Mouse (Mus musculus) mouse embryonic stem cell (cell line): ENCODE results near the gene Olfr649.

Source experiments
- in situ Hi-C, 2 experiments: fragments of 300-500 bp; cut with MboI; formaldehyde crosslinking; loops; 1 replicate in 1 of 2; 3 replicates in 1 of 2; pipeline ENCODE4 v1.14.3; 2019 to 2020; ENCODE audit warnings: low sequenced_read_pairs in 2 of 2, low pct_unique_long_range_greater_than_20kb in 1 of 2, mixed read lengths in 1 of 2; ENCODE audit not compliant: unreplicated experiment in 1 of 2

The Olfr649 gene

DNA sequence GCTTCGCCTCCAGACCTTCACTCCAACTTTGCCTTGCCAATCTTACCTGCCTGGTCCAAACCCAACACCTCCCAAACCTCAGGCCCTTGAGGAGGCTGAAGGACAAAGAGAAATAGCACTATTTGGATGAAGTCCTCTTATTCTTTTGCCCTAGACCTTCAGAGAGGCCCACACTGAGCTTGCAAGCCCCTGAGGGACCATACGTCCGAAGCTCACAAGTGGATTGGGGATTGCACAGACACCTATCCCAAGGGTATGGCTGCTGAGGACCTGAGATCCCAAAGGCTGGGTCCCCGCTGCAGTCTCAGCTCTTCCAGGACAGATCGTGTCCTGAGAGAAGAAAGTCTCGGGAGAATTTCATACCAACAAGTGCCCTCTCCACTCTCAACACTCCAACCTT, at the start of gene Olfr649:
Olfr649 (minus strand) TSS at position 101 of the 400 bp plus-strand sequence.
- in situ Hi-C loops = loop anchor here in 1 of 2 experiments (25.0 kb wide), 1 partner anchor 416 kb away; the partner anchor contains the start of genes Olfr655, Olfr656 and Olfr657

DNA sequence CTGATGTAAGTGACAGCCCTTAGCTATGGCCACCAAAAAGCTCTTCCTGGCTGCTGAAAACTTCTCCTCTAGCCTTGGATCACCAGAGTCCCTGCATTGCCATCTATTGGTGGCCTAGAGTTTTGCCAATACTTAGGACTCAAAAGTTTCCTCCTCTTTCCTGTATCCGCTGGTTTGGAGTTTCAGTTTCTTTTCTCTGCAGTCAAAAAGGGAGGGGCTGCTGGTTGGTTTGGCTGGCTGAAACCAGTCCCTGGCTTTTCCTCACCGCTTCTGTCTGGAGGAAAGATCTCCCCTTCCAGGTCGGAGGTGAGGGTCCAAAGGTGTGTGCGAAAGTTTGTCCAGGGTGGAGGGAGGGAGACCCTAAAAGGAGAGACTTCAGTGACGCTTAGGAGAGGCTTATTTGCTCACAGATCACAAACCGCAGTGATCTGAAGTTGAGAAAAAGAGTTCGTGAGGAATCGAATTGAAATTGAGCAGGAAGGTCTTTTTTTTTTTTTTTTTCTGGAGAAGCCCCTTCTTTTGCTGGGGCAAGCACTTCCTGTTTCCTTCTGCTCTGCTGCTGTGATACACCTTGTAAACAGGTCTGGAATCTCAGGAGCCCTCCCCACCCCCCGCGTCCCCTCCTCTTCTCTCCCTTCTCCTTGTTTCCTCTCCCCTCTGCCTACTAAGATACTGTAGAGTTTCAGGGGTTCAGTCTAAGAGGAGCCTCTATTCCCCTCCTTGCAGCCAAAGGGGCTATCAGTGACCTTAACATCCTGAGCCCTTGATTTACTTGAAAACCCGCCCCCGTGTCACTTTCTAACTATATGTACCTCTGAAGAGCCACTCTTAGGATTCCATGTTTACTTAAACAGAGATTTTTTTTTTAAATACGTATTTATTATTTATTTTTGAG, 48.7 kb upstream of the Olfr649 start, which contains the start of gene Trim34a:
Trim34a (plus strand) TSS at position 171 of the 895 bp plus-strand sequence.
- in situ Hi-C loops = loop anchor here in 1 of 2 experiments (25.0 kb wide), 1 partner anchor 1143 kb away; the partner anchor contains the start of gene Gm5901

DNA sequence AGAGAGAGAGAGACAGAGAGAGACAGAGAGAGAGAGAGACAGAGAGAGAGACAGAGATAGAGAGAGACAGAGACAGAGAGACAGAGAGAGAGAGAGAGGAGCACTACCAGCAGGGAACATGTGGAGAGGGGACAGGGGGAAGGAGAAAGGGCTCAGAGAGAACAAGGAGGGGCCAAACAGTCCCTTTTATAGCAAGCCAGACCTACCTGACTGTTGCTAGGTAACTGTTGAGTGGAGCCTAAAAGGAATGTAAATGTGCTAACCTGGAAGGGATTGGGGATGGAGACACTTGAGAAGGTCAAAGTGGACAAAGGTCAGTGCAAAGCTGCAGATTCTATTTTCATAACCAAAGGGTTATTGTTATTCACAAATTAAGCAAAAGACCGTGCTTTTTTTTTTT, 47.8 kb upstream of the Olfr649 start:
- in situ Hi-C loops = loop anchor here in 1 of 2 experiments (25.0 kb wide), 1 partner anchor 1144 kb away; the partner anchor contains the start of gene Gm5901

DNA sequence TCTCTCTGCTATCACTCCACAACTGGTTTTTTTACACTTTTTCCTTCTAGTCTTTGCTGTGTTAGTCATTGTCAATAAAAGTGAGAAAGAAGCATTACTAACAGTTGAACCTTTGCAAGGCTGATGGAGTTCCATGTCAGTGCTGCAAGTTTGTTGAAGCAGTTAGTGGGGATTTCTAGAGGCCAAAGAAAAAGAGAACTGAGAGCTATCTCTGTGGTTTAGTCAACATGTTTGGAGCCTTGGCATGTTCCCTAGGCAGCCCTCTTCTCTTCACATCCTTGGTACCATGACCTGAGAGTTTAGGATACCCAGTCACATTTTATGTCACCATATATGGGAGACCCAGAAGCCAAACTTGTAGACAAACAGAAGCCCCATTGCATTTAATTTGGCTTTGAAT, 45.1 kb upstream of the Olfr649 start:
- in situ Hi-C loops = loop anchor here in 1 of 2 experiments (25.0 kb wide), 1 partner anchor 1146 kb away; the partner anchor contains the start of gene Gm5901

DNA sequence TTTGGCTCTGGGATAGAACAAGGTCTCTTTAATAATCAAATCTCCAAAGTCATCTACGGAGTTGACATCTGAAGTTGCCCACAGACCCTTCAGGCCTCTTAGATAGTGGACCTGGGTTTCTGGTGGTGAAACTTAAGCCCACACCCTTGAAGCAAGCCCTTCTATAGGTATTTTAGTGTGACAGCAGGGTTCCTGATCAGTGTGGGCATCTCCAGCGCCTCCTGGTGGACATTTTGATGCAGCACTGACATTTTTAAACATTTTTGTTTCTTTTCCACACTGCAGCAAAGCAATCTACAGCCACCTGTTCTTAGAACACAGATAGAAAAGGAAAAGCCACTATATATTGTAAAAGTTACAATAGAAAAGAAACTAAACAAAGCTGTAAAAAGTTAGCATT, 35.4 kb upstream of the Olfr649 start:
- in situ Hi-C loops = loop anchor here in 1 of 2 experiments (25.0 kb wide), 1 partner anchor 1156 kb away; the partner anchor contains the start of gene Gm5901

DNA sequence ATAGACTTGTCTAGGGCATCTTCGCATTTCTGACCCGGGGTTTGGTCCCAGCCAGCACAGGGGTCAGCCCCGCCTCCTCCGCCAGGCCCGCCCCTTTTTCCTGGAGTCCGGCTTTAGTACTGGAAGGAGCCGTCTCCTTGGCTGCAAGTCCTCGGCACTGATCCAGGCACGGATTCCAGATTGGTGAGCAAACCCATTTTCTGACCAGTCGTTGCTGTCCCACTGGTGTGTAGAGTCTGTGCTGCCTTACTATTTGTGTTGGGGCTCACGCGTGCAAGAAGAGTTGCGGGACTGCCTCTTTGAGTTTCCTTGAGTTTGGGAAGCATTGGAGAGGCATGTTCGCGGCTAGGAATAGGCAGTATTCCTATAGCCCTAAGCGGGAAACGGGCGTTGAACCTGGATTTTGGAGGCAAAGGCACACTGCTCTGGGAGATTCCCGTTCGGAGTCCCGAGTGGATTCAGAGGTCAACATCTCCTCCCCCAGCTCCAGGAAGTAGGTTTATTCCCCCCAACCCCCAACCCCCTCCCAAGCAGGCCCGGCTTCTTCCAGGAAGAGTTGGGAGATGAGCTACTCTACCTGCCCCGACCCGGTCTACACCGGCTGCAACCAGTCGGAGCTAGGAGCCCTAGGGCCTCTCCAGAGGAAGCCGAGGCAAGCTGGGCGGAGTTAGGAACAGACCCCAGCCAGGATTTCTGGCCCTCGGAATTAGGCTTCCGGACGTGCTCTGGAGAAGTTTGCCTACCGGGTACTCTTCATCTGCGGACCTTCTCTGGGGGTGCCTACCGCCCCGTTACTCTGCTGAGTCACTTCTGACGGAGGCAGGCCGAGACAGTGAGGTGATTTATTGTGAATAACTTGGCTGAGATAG, 23.1 kb upstream of the Olfr649 start, which contains the start of gene Trim6:
Trim6 (plus strand) TSS at position 93 of the 869 bp plus-strand sequence.
- in situ Hi-C loops = no loop called here

DNA sequence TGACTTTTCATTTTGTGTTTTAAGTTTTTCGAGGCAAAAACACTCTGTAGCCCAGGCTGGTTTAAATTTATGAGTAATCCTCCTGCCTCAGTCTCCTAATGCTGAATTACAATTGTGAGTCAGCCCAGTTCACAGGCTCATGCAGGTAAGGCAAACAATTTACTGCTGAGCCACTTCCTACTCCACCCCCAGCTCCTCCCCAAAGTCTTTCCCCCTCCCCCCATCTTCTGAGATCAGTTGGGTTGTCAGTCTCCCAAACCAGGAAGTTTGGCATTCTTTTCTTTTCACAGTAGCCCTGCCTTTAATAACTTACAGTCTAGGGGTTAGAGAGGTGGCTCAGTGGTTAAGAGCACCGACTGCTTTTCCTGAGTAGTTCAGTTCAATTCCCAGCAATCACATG, 22.1 kb upstream of the Olfr649 start:
- in situ Hi-C loops = no loop called here

DNA sequence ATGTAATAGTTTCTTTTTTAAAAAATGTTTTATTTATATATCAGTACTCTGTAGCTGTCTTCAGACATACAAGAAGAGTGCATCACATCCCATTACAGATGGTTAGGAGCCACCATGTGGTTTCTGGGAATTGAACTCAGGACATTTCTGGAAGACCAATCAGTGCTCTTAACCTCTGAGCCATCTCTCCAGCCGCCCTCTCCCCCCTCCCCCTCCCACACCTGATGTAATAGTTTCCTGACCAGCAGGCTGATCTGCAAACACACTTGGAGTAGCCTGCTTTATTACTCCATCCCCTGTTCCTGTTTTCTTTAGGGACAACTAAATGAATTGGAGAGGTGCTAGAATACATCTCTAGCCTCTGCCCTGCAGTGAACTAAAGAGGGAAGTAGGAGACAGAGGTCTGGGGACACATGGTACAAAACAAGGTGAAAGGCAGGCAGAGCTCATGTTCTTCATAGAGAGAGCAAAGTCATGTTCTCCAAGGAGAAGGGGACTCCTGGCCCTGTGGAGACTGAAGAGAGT, 20.3 kb upstream of the Olfr649 start:
- in situ Hi-C loops = no loop called here

DNA sequence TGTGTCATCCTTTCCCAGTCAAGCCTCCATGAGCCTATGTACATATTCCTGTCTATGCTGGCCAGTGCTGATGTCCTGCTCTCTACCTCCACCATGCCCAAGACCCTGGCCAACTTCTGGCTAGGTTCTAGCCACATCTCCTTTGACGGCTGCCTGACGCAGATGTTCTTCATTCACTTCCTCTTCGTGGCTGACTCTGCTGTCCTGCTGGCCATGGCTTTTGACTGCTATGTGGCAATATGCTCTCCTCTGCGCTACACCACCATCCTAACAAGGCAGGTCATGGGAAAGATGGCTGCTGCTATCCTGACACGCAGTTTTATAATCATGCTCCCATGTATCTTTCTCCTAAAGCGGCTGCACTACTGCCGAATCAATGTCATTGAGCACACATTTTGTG, 10.4 kb upstream of the Olfr649 start:
- in situ Hi-C loops = loop anchor here in 1 of 2 experiments (10.0 kb wide), 1 partner anchor 389 kb away; no protein-coding TSS in a partner anchor

DNA sequence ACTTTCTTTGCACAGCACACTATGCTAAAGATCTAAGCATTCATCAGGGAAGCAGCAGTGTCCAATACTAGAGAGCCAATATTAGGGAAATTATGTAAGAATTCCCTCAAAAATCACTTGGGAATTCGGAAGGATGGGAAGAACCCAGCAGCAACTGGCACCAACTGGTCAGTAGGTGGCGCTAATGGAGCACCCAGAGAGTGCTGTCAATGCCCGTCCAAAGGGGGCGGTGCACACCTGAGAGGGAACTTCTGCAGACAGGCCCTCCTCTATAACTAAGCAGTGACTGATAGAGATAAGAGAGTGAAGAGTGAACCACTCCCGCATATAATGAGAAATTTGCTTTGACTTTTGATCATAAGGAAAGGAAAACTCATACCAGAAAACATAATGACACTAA, 4.0 kb upstream of the Olfr649 start:
- in situ Hi-C loops = loop anchor here (10.0 to 25.0 kb wide), 2 partner anchors 395 to 412 kb away; partner anchors contain the start of genes Olfr655 (in 1 of the 2), Olfr656 (in 1 of the 2) and Olfr657 (in 1 of the 2)

DNA sequence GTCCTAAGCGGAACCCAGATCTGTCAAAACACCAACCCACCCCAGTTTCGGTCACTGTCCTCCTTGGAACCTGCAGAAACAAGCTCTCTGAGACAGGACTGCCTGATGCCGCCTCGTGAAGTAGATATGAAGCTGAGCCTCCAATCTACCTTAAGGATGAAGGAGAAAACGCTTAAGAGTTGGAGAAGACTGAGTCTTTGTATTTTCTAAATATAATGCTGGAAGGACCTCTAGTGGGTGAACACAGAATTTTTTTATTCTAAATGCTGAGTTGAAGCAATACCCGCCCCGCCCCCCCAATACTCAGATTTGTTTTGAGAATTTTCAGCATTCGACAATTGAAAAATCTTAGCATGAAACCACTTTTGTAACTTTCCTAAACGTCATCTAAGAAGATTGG, 4.5 kb downstream of the Olfr649 start:
- in situ Hi-C loops = loop anchor here in 1 of 2 experiments (25.0 kb wide), 1 partner anchor 421 kb away; the partner anchor contains the start of genes Olfr655, Olfr656 and Olfr657

DNA sequence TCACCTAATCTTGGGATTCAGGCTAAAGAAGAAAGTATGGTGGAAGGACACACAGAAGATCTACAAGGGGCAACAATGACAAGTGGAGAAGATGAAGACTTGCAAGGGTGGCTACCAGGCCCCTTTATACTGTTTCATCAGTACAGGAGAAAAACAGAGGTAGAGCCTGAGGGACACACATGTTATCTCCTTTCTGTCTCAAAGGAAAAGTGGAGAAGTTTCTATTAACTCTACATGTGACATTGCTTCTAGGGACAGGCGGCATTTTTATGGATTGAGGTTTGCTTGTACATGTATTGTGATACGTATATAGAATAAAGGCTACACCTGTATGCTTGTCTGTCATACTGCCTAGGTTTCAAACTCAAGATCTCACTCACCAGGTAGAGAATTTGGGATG, 12.5 kb downstream of the Olfr649 start, which contains the start of gene Olfr648:
Olfr648 (minus strand) TSS at position 101 of the 400 bp plus-strand sequence.
- in situ Hi-C loops = loop anchor here in 1 of 2 experiments (25.0 kb wide), 1 partner anchor 429 kb away; the partner anchor contains the start of genes Olfr655, Olfr656 and Olfr657

DNA sequence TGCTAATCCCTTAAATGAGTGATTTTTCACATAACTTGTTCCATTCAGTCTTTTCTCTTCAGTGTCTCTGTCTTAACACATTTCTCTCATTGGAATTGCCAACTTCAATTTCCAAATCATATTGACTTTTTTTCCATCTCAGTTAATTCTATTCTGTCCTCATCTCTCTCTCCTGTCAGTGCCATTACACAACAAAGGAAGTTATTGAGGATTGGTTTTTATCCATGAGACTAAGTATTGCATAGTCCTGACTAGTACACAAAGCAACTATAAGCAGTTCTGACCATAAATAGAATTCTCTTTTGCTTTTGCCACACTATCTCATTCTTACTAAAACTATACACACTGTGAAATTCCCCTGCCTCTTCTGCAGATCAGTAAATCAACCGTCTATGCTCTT, 16.7 kb downstream of the Olfr649 start:
- in situ Hi-C loops = loop anchor here in 1 of 2 experiments (25.0 kb wide), 1 partner anchor 433 kb away; the partner anchor contains the start of genes Olfr655, Olfr656 and Olfr657

DNA sequence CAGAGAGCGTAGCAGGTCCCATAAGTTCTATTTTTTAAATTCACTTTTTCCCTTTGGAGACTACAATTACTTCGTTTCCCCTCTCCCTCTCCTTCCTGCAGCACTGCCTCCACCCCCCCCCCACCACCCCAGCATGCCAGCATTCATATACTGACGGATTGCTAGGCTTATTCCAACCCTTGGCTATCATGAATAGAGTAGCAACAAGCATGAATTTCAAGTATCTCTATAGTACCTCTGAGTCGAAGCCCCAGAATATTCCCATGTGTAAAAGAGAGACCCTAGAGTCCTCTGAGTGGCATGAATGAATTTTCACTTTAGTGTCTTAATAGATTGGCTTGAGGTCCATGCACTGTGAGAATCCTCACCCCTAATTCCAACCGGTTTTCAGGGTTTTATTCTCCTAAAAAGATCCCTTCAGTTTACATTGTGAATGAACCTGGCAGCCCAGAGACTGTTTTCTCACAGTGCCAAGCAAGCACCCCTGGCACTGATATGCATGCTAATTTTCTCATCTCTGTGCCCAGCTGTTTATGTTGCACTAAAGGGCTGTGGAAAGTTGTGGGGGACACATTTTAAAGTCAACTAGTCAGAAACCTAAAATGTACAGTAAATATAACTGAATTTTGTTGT, 17.2 kb downstream of the Olfr649 start:
- in situ Hi-C loops = loop anchor here in 1 of 2 experiments (25.0 kb wide), 1 partner anchor 434 kb away; the partner anchor contains the start of genes Olfr655, Olfr656 and Olfr657

DNA sequence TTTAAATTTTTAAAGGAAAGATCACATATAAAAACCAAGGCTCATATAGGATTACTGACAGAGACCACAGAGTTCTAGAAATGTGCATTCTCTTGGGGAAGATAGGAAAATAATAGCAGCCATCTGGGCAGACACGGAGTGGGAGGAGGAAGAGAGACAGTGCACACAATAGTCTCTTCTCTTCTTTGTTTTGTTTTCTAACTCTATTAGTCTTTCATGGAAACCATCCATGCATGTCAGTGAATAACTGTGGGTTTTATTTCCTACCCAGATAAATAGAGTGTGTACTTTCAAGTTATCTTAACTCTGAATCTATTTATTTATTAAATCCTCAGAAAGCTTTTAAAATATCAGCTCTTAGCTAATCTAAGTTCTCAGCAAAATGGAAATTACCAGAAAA, 20.7 kb downstream of the Olfr649 start:
- in situ Hi-C loops = loop anchor here in 1 of 2 experiments (25.0 kb wide), 1 partner anchor 437 kb away; the partner anchor contains the start of genes Olfr655, Olfr656 and Olfr657

DNA sequence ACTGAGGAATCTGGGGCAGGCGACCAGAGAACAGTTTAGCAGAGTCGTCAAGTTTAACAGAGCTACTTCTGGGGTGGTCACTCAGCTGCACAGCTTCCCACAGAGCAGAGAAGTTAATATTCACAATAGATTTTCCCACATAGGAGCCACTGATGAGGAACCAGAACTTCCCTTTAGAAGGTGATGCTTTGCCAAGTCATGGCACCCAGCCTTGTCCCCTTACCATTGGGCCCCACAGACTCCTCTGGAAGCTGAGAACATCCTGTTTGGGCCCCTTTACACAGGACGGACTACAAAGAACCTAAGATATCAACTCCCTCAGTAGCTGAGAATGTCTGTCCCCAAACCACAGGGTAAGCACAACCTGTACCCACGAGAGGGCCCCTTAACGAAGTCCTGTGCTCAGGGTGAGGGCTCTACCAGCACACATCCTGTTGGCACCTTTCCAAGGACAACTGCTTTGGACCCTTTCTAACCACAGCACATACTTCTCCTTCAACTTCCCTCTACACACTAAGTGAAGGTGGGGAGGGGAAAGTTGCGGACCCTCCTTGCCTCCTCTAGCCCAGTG, 26.1 kb downstream of the Olfr649 start:
- in situ Hi-C loops = no loop called here

DNA sequence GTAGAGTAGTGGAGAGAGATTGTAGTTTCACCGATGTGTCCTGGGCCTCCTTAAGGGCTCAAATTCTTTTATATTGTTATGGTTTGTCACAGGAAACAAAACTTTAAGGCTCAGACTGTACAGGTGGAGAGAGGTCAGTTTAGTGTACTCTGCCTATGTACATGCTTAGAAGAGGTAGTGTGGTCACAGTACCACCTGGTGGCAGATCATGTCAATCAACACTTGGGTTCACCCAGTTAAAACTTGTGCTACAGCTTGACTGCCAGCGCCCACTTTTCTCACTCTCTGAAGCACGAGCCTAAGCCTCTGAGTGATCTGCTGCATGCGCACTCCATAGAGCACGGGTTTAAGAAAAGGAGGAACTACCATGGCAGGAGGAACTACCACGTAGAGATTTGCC, 28.7 kb downstream of the Olfr649 start:
- in situ Hi-C loops = no loop called here
